Comparison of ENCODE assay signal across 15 mouse cellular contexts in genomic region chr5:110467725-110468124, GRCm38 (mm10).
"Had no signal": no experiment of that assay in that cellular context is flagged by ENCODE, and none has a peak within 500 bp of the region (broad histone marks: within the 10 kb centered on the region; RNA-seq: fewer than 3 reads in every experiment).

No protein-coding gene starts in this region.

- H3K9ac ChIP-seq: limb, embryonic 13.5 days; liver, embryonic 12.5 days; liver, embryonic 15.5 days; lung, embryonic 15.5 days; midbrain, embryonic 15.5 days had no signal

- H3K27me3 ChIP-seq: limb, embryonic 13.5 days; liver, embryonic 15.5 days; lung, embryonic 15.5 days; midbrain, embryonic 15.5 days had no signal

- H3K27ac ChIP-seq: kidney, postnatal 0 days; layer of hippocampus, adult 2 months; limb, embryonic 10.5 days; limb, embryonic 13.5 days; liver, embryonic 12.5 days; liver, embryonic 15.5 days; lung, embryonic 15.5 days; midbrain, embryonic 10.5 days; midbrain, embryonic 15.5 days had no signal

- H3K4me1 ChIP-seq: liver, embryonic 15.5 days; lung, embryonic 15.5 days; midbrain, embryonic 15.5 days had no signal

- H3K4me2 ChIP-seq: limb, embryonic 13.5 days; liver, embryonic 12.5 days; liver, embryonic 15.5 days; lung, embryonic 15.5 days; midbrain, embryonic 15.5 days had no signal

- H3K36me3 ChIP-seq: limb, embryonic 10.5 days; limb, embryonic 13.5 days; liver, embryonic 12.5 days; liver, embryonic 15.5 days; lung, embryonic 15.5 days; midbrain, embryonic 10.5 days; midbrain, embryonic 15.5 days had no signal

- ATAC-seq: liver, embryonic 12.5 days; midbrain, embryonic 15.5 days had no signal

- DNase-seq: layer of hippocampus, adult 9-11 months; liver; lung, adult 18-20 months; lung, postnatal 10 days; thymus, postnatal 36 days had no signal

- H3K9me3 ChIP-seq: limb, embryonic 10.5 days; limb, embryonic 13.5 days; liver, embryonic 12.5 days; liver, embryonic 15.5 days; lung, embryonic 15.5 days; megakaryocyte, embryonic 14.5 days; midbrain, embryonic 10.5 days; midbrain, embryonic 15.5 days had no signal

- H3K4me3 ChIP-seq: layer of hippocampus, adult 2 months; limb, embryonic 10.5 days; limb, embryonic 13.5 days; liver, embryonic 12.5 days; liver, embryonic 15.5 days; lung, embryonic 15.5 days; megakaryocyte, embryonic 14.5 days; midbrain, embryonic 10.5 days; midbrain, embryonic 15.5 days had no signal
